Mouse (Mus musculus): Measurements from ENCODE around the gene Tpx2. TPM values are rescaled to one million over a fixed set of nuclear protein-coding genes. Genes with fewer than 3 reads are reported as not detected.

The Tpx2 gene
- total RNA-seq, 2 experiments from 2014 or later = 10.4 to 12.8 TPM

DNA sequence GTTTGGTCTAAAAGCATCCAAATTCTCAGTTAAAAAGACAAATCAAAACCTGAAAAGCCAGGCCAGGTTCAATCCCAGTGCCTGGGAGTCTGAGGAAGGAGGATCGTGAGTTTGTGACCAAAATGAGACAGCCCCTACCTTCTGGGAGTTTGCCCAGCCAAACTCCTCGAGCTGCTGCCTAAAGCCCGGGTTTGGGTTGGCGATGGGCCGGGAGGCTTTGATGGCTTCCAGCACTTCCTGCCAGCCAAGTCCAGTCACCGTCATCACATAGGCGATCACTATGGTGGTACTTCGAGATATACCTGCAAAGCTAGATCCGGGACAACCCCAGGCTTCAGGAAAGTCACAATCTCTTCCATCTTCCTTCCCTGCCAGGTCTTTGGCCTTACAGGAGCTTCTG is 96.2 kb downstream of the Tpx2 start:
- DNase-seq = no peak

Small RNA genes lying within 50 kb of the gene (microRNA-seq; reads per million reads assigned to microRNA genes)
- gene Mir5622 = 0 reads per million in 2 experiments

Other genes with a start within 250 kb of the Tpx2 start
- not detected for gene Defb45, start 248.6 kb upstream of the Tpx2 start, total RNA-seq (2021)
- gene Defb36, start 243.6 kb upstream of the Tpx2 start, total RNA-seq (2021) = not detected
- gene Defb25, start 224.9 kb upstream of the Tpx2 start, total RNA-seq (2021) = 1 to 10 TPM; 1.5 to 1.6 TPM
- 10 to 100 TPM in 1 of 2 experiments, 1 to 10 TPM in 1; 9.1 to 11.5 TPM for gene Rem1, start 221.0 kb upstream of the Tpx2 start, total RNA-seq (2021)
- gene H13, start 178.5 kb upstream of the Tpx2 start, total RNA-seq (2021) = 10 to 100 TPM; 56.0 to 61.1 TPM
- 10 to 100 TPM; 12.5 to 19.3 TPM for gene Mcts2, start 160.9 kb upstream of the Tpx2 start, total RNA-seq (2021)
- 10 to 100 TPM; 17.6 to 21.1 TPM for gene Id1, start 111.7 kb upstream of the Tpx2 start, total RNA-seq (2021)
- 1 to 10 TPM; 5.6 to 6.9 TPM for gene Cox4i2, start 93.8 kb upstream of the Tpx2 start, total RNA-seq (2021)
- 10 to 100 TPM; 19.6 to 21.4 TPM for gene Bcl2l1, start 16.2 kb upstream of the Tpx2 start, total RNA-seq (2021)
- gene Mylk2, start 63.4 kb downstream of the Tpx2 start, total RNA-seq (2021) = 100 to 1,000 TPM; 111 to 112 TPM
- gene Foxs1, start 85.2 kb downstream of the Tpx2 start, total RNA-seq (2021) = 1 to 10 TPM; 4.6 to 6.5 TPM
- gene Dusp15, start 103.7 kb downstream of the Tpx2 start, total RNA-seq (2021) = 1 to 10 TPM; 2.5 to 3.1 TPM
- gene Ttll9, start 114.5 kb downstream of the Tpx2 start, total RNA-seq (2021) = not detected
- 10 to 100 TPM; 58.6 to 61.5 TPM for gene Pdrg1, start 167.5 kb downstream of the Tpx2 start, total RNA-seq (2021)
- gene Xkr7, start 183.9 kb downstream of the Tpx2 start, total RNA-seq (2021) = under 1 TPM; 0.41 to 0.42 TPM
- gene Ccm2l, start 218.0 kb downstream of the Tpx2 start, total RNA-seq (2021) = 10 to 100 TPM in 1 of 2 experiments, 1 to 10 TPM in 1; 7.6 to 12.6 TPM

Data from gastrocnemius, postnatal 10 days (tissue).